Mouse (Mus musculus) heart, postnatal 4 days (tissue): Measurements from ENCODE around the gene 0610012G03Rik. TPM values are rescaled to one million over a fixed set of nuclear protein-coding genes. Genes with fewer than 3 reads are reported as not detected.

Experiments used
- DNase-seq: peaks from one replicate; pipeline ENCODE4 v3.0.0; 2021
- microRNA-seq, 2 experiments: library from miRNA; unstranded; fragments of <30 nt; microRNA quantifications; one replicate each; pipeline ENCODE4 v1.2.0; 2021 to 2022
- total RNA-seq, 2 experiments: library from RNA; stranded (reverse); gene quantifications; 2 replicates each; pipeline ENCODE4 v1.2.3; 2021

The 0610012G03Rik gene
- total RNA-seq, 2 experiments from 2014 or later: 60.4 to 66.7 TPM

DNA sequence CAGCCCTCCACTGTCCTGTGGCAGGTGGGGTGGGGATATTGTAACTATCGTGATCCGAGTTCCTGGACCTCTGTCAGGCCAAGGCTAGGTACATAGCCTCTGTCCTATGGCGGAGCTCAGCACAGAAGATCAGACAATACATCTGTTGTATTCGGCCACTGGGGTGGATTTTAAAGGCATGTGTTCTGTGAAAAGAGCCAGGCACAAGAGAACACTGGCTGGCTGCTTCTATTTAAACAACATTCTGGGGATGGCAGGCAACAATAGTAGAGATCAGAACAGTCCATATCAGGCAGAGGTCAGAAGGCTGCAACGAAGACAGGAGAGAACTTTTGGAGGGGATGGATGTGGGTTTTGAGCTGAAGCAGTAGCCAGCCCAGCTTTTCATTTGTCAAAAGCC, 16.0 kb downstream of the 0610012G03Rik start:
- DNase-seq: no peak

DNA sequence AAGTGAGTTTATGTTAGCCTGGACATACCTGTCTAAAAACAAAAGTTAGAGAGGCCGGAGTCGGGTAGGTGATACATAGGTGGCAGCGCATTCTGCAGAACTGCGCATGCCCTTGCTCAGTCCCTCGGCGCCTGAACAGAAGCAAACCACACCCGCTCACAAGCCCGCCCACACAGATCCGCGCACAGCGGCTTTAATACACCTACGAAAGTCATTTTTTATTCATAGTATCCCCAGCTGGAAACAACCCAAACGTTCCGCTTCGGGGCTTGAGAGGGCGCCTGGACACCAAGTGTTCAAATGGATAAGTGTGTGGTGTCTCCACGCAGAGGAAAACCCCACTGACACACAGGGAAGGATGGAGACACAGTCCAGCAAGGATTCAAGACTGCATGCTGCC, 17.0 kb downstream of the 0610012G03Rik start:
- DNase-seq: no peak

DNA sequence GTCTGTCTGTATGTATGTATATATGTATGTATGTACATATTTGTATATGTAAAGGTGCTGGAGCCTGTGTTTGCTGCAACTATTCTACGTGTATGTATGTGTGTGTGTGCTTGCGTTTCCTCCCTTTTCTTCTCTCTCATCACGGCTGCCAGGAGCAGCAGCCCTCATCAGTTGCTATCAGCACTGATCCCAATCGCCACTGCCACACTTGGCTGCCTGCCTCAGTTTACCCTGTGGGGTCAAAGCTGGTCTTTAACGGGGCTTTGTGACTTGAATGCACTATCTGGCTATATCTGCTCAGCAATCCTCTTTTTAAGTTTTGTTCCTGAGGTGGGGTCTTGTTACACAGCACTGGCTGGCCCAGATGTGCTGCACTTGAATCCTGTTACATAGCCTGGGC, 20.9 kb downstream of the 0610012G03Rik start:
- DNase-seq: no peak

DNA sequence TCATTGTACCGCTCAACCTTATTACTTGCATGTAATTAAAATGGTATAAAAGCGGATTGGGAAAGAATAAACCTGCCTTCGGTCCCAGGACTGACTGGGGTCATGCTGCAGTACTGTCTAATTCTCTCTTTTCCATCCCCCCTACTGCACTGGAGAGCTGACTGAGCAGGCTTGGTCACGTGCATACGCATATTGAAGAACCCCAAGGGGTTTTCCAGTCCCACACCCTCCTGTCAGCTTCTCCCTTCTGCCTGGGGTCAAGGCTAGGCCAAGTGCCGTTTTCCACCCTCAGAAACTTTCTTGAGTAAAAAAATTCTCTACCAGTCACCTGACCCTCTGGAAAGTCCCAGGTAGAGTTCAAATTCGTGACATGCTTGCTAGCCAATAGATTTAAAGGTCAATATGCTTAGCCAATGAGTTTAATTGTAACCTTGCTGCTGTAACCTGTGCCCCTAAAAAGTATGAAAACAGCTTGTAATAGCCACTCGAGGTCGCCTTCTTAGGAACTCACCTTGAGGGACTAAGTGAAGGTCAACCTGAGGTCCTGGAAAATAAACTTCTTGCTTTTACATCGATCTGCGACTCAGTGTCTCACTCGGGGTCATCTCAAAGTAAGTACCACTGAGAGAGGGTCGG, 21.6 kb downstream of the 0610012G03Rik start:
- DNase-seq: no peak

DNA sequence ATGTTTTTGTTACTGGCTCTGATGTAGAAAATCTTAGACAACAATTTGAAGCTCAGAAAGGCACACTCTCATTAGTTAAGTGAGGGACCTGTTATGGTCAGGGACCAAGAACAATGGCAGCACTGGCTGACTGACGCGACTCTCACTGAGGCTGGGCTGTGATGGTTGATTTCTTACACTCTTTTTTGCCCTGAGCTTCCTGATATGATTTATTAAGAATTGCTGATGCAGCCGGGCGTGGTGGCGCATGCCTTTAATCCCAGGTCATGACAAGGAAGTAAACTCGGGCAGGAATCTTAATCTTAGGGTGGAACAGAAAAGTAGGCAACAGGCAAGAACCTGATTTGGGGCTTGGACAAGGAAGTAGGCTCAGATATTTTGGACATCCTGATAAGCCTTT, 22.2 kb downstream of the 0610012G03Rik start:
- no peak for DNase-seq

DNA sequence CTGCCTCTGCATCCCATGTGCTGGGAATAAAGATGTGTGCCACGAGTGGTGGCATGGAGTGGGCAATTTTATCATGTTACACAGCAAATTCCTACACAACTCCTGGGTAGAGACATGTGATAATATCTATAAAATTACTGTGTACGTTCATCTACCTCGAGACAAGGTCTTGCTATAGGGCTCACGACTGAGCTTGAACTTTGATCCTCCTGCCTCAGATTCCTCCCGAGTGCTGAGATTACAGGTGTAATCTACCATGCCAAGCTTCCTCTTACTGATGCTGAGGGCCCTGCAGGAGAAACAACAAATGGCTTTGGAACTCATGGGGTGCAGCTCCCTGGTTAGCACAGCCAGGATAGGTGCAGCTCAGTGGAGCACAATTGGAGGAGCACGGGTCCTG, 23.9 kb downstream of the 0610012G03Rik start:
- DNase-seq: no peak

DNA sequence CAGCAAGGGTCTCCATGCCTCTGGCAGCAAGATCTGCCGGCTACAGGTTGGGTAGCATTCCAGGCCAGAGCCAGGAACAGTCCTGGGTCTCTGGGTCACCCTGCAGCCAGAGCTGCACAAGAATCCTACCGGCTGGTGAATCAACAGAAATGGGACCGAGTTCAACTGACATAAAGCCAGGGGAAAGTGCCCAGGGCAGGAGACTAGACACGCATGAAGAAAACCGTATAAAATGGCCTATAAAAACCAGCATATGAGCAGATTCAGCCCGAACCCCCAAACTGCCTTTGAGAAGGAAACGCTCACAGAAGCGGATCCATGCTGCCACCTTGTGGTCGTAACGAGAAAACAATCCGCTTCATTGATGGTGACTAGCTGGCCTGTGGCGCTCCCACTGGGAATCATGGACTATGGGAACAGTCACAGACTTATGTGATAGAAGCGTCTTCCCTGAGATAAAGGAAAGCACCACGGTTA, 30.0 kb downstream of the 0610012G03Rik start:
- DNase-seq: peak; percentile 82

DNA sequence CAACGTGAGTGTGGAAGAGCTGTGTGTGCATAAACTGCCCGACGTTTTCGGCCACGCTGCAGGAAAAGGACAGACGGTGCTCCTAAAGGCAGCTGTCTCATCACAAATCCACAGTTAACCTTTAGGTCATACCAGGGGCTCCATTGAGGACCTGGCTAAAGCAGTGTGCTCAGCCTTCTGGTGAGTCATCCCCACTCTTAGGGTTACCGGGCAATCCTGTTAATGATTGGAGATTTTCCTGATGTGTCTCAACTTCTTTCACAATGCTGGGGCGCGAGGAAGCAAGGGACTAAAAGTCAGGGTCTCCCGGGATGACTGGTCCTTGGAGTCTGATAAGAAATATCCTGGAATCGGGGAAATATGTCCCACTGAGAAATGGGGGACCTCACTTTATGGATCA, 30.5 kb downstream of the 0610012G03Rik start:
- no peak for DNase-seq

DNA sequence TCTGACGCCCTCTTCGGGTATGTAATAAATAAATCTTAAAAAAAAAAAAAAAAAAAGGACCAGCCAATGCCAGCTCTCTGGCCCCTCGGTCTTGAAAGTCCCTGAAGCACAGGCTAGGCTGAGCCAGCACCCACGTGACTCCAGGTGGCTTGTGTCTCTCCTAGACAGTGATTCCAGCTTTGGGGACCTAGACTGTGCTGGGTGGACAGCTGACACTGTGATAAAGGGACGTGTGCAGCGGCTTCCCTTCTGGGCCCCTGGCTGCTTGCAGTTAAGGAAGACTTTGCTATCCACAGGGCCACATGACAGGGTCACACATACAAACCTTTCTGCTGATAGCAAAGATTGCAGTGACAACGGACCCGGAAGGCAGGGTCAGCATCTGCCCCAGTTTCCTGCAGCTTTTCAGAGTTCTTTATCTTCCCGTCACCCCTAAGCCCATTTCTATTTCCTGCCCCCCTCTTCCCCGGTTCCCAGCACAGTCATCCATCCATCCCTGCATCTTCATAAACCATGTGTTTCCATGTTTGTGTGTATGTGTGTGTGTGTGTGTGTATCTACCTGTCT, 37.9 kb downstream of the 0610012G03Rik start:
- no peak for DNase-seq

DNA sequence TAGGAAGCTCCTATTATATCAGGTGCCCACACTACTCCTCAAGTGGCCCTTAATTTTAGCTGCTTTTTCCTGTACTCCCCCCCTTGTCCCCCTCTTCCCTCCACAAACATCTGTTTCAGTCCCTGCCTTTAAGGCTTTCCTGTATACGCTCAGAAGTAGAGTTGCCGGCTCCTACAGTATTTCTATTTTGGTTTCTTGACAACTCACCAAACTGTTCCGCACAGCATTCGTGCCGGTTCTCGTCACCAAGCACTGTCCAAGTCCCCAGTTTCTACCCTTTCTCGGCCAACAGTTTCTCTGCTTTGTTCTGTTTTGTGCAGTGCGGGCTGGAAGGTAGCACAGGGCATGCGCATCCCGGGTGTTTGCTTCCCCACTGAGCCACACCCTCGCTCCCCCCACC, 39.3 kb downstream of the 0610012G03Rik start:
- DNase-seq: no peak

DNA sequence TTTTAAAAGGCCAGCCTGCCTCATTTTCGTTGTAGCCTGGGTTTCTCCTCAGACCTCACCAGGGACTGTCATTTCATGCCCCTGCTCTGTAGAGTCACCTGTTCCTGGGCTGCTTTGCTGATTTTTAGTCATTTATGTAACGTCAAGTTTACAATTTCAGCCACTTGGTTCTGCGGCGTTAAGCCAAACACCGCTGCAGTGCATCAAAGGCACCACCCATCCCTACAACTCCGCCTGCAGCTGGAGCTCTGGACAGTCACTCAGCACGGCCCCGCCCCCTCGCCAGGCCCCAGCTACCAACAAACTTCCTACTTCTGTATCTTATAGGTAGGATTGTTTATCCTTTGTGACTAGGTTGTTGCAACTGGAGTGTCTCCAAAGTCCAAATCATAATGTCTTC, 41.4 kb downstream of the 0610012G03Rik start:
- peak; percentile 54 for DNase-seq

DNA sequence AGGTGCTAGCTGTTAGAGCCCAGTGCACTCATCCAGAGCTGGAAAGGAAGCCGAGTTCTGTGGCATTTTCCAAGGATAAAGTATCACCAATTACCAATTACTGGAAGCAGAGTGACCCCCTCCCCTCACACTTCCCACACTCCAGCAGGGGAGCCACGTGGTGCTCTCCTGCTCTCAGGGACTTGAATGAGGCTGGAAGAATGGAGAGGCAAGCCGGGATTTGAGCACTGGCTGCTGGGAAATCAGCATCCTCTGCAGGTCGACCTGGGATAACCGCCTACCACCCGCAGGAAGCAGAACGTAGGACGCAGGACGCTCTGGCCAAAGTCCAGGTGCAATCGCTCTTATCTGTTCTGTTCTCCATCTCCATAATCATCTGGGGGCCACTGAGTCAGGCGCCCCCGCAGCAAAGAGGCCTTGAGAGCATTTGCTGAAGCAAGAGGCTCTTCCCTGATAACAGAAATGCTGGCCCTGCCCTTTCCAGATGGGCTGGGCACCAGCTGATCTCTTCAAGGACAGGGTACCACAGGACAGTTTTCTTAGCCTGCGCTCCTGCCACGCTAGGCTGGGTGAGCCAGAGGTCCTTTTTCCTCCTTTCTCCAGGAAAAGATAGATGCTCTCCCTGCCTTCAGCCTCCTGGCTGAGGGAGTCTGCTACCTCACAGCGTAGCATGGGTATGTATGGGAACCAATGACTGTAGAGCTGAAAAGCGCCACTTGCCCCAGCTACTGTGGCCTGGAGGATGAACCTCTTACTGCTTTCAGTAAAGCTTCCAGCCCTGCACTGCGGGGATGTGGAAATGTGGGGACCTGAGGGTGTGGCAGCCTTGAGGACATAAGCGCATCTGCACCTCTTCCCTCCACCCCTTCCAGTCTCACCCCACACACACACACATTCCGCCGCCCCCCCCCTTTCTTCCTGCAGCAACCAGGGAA, 42.1 kb downstream of the 0610012G03Rik start:
- DNase-seq: no peak

DNA sequence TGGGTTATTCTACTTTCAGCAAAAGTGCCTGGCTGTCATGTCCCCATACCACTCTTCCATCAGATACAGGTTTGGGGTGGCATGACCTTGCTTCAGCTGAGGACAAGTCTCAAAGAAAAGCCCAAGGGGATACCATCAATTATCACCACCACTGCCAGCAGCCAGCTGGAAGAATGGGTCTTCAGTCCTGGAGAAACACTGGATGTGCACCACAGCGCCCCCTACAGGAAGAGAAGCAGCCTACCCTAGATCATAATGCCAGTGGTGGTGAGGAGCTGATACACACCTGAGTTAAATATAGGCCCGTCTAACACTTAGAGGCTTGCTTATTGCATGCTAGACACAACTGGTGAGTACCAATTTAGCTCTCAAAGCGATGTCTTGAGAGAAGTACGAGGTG, 43.0 kb downstream of the 0610012G03Rik start:
- no peak for DNase-seq

DNA sequence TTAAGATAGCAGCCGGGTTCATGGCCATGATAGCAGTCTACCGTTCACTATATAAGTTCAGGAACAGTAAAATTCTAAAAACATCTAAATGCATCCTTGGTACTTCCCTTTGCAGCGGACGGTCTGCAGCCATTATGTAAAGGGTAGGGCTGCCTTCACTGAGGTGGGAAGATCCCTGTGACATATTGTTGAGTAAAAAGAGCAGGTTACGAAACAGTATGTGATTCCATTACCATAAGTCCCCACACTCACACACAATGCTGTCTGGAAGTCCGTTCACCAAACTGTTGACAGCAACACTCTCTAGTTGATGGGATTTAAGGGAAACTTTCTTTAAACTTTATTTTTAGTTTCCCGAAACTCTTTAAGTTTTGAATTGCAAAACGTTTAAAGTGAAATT, 45.1 kb downstream of the 0610012G03Rik start:
- no peak for DNase-seq

DNA sequence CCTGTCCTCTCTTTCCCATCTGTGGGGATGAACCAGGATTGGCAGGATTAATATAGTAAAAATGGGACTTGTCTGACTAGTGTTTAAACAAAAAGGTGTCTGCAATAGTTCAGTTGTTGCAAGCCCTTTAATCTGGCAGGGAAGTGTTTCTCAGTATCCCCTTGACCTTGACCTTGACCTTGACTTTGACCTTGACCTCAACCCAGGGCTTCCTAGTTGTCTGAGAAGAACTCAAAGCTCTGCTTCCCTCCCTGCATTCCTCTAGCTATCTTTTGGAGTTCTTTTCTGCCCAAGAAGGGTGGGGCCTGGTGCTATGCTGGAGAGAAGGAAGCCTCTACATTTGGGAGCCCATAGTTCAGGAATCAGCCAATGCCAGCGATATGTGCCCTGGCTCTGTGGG, 46.4 kb downstream of the 0610012G03Rik start:
- no peak for DNase-seq

DNA sequence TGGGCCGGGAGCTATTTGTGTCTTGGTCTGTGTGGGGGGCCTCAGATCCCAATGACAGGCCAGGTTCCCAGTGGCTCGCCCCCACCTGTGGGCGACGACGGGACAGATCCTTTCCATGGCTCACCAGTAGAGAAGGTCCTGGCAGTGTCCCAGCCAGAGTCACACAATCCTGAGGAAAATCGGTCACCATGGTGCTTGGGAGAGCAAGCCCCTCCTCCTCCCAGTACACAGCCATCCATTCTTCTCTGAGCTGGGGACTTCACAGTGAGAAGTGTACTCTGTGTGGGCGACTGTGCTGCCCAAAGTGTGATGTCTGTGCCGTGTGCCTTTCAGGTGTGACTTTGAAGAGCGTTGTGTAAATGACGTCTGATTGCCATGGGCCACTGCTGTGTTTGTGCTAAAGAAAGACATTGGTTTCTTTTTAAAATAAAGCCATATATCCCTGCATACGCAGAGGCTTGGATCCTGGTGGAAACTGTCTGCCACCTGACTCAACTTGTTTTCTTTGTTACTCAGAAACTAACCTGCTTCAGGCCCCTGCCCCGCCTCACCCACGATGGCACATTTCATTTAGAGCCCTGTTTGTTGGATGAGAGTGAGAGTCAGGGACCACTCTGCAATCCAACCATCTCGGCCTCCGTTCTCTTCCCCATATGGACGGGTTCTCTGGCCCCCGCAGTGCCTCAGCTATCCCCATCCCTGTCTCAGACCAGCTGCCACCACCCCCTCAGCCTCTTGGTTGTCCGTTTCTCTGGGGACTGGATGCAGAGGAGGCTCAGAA, 49.6 kb downstream of the 0610012G03Rik start:
- DNase-seq: no peak

Small RNA genes within 50 kb of the gene (microRNA-seq; reads per million reads assigned to microRNA genes)
- gene Gm26269: 0 reads per million in 2 experiments

Other genes with a start within 250 kb of the 0610012G03Rik start
- under 1 TPM in 1 of 2 experiments, not detected in 1; 0.07 TPM for gene Meltf, start 69.7 kb downstream of the 0610012G03Rik start, total RNA-seq
- gene Pigz, start 14.6 kb downstream of the 0610012G03Rik start, total RNA-seq: 1 to 10 TPM; 1.0 to 1.2 TPM
- gene Ncbp2, start within 50 bp of the 0610012G03Rik start, total RNA-seq: 10 to 100 TPM; 25.5 to 29.0 TPM
- gene Senp5, start 54.8 kb upstream of the 0610012G03Rik start, total RNA-seq: 10 to 100 TPM; 22.4 to 23.2 TPM
- 10 to 100 TPM; 45.7 to 46.8 TPM for gene Pak2, start 130.8 kb upstream of the 0610012G03Rik start, total RNA-seq
- gene Pigx, start 151.2 kb upstream of the 0610012G03Rik start, total RNA-seq: 10 to 100 TPM; 26.2 to 29.6 TPM
- 1 to 10 TPM; 9.8 to 9.9 TPM for gene Cep19, start 151.3 kb upstream of the 0610012G03Rik start, total RNA-seq
- 1 to 10 TPM; 6.0 to 6.7 TPM for gene Nrros, start 217.1 kb upstream of the 0610012G03Rik start, total RNA-seq
- not detected for gene Bex6, start 231.3 kb upstream of the 0610012G03Rik start, total RNA-seq